Mouse (Mus musculus): Measurements from ENCODE around the gene Tgfbr2. TPM values are rescaled to one million over a fixed set of nuclear protein-coding genes. Genes with fewer than 3 reads are reported as not detected.

Tgfbr2 gene
- total and polyA plus RNA-seq, 3 experiments = not detected

GRCm38 (mm10) chr9:116053976-116054375 is 121.2 kb downstream of the Tgfbr2 start:
- Histone ChIP-seq H3K27ac (ENCODE audit: control insufficient read depth, low read depth, low read length) (no peak overlapping the region), H3K79me2 (ENCODE audit: control insufficient read depth, insufficient read depth, low read length, poor library complexity) (no peaks in the 10 kb centered on the region), H3K9me3 (replicated peaks; ENCODE audit: insufficient read depth, low read length) (no peaks in the 10 kb centered on the region), H3K9ac (ENCODE audit: control insufficient read depth, low read depth, low read length, poor library complexity, severe bottlenecking) (no peak overlapping the region), H3K4me1 (ENCODE audit: control insufficient read depth in 1 of 2, insufficient read depth in 2 of 2, low read length in 2 of 2) (no peaks in the 10 kb centered on the region), H3K27me3 (ENCODE audit: control insufficient read depth in 1 of 2, insufficient read depth in 2 of 2, low read length in 2 of 2) (no peaks in the 10 kb centered on the region), H3K4me3 (ENCODE audit: control insufficient read depth in 1 of 2, insufficient read depth in 1 of 2, low read depth in 2 of 2, low read length in 2 of 2) (no peak overlapping the region), H3K36me3 (ENCODE audit: control insufficient read depth in 1 of 2, insufficient read depth in 2 of 2, low read length in 2 of 2) (no peaks in the 10 kb centered on the region)
- DNase-seq (ENCODE audit: low read depth, low spot score) = no peak
- TF ChIP-seq E2F4 (IDR thresholded peaks at IDR 0.05; ENCODE audit: borderline replicate concordance, low read depth, low read length) (no peak), ZMIZ1 (IDR thresholded peaks at IDR 0.05; ENCODE audit: low read depth, low read length) (no peak), ZNF384 (IDR thresholded peaks at IDR 0.05; ENCODE audit: low read depth, low read length) (no peak), POLR2AphosphoS5 (IDR thresholded peaks at IDR 0.05; ENCODE audit: borderline replicate concordance, low read depth, low read length) (no peak), SIN3A (IDR thresholded peaks at IDR 0.05; ENCODE audit: low read length) (no peak), RAD21 (IDR thresholded peaks at IDR 0.05; ENCODE audit: low read depth, low read length) (no peak), POLR2AphosphoS2 (IDR thresholded peaks at IDR 0.05; ENCODE audit: low read length) (no peak), POLR2A (IDR thresholded peaks at IDR 0.05; ENCODE audit: control insufficient read depth in 1 of 2, insufficient read depth in 1 of 2, low read depth in 1 of 2, low read length in 2 of 2, poor library complexity in 1 of 2) (no peak), MYC (IDR thresholded peaks at IDR 0.05; ENCODE audit: low read depth, low read length) (no peak), TAL1 (IDR thresholded peaks at IDR 0.05; ENCODE audit: low read length) (no peak)

GRCm38 (mm10) chr9:116049985-116050384 is 125.2 kb downstream of the Tgfbr2 start:
- H3K9ac ChIP-seq (ENCODE audit: control insufficient read depth, low read depth, low read length, poor library complexity, severe bottlenecking) = no peak overlapping the region
- TF ChIP-seq GATA1 (IDR thresholded peaks at IDR 0.05; ENCODE audit: low read depth, low read length) = no peak
- TF ChIP-seq MXI1 (IDR thresholded peaks at IDR 0.05; ENCODE audit: low read depth, low read length) = no peak
- no peak for TF ChIP-seq KAT2A (conservative IDR thresholded peaks at IDR 0.05; ENCODE audit: low read depth, low read length)
- no peak for TF ChIP-seq UBTF (IDR thresholded peaks at IDR 0.05; ENCODE audit: borderline replicate concordance, insufficient read depth, low read depth, low read length)
- no peak for TF ChIP-seq USF2 (IDR thresholded peaks at IDR 0.05; ENCODE audit: borderline replicate concordance in 1 of 2, insufficient read depth in 1 of 2, low read depth in 1 of 2, low read length in 2 of 2)
- TF ChIP-seq RAD21 (IDR thresholded peaks at IDR 0.05; ENCODE audit: low read depth, low read length) = no peak
- no peak for TF ChIP-seq ZMIZ1 (IDR thresholded peaks at IDR 0.05; ENCODE audit: low read depth, low read length)
- TF ChIP-seq GABPA (IDR thresholded peaks at IDR 0.05; ENCODE audit: low read depth, low read length) = no peak
- no peak for TF ChIP-seq SIN3A (IDR thresholded peaks at IDR 0.05; ENCODE audit: low read length)
- TF ChIP-seq MAX (IDR thresholded peaks at IDR 0.05; ENCODE audit: low read length) = no peak
- TF ChIP-seq ZKSCAN1 (IDR thresholded peaks at IDR 0.05; ENCODE audit: low read depth, low read length) = no peak
- H3K4me1 ChIP-seq (ENCODE audit: control insufficient read depth in 1 of 2, insufficient read depth in 2 of 2, low read length in 2 of 2) = no peaks in the 10 kb centered on the region
- H3K36me3 ChIP-seq (ENCODE audit: control insufficient read depth in 1 of 2, insufficient read depth in 2 of 2, low read length in 2 of 2) = no peaks in the 10 kb centered on the region
- no peaks in the 10 kb centered on the region for H3K27me3 ChIP-seq (ENCODE audit: control insufficient read depth in 1 of 2, insufficient read depth in 2 of 2, low read length in 2 of 2)
- DNase-seq (ENCODE audit: low read depth, low spot score) = no peak
- H3K79me2 ChIP-seq (ENCODE audit: control insufficient read depth, insufficient read depth, low read length, poor library complexity) = no peaks in the 10 kb centered on the region
- H3K9me3 ChIP-seq (replicated peaks; ENCODE audit: insufficient read depth, low read length) = no peaks in the 10 kb centered on the region
- no peak overlapping the region for H3K4me3 ChIP-seq (ENCODE audit: control insufficient read depth in 1 of 2, insufficient read depth in 1 of 2, low read depth in 2 of 2, low read length in 2 of 2)
- H3K27ac ChIP-seq (ENCODE audit: control insufficient read depth, low read depth, low read length) = no peak overlapping the region
